Mouse (Mus musculus) hindbrain, postnatal 0 days (tissue): ENCODE measurements around the gene Lin7b. TPM values are rescaled to one million over a fixed set of nuclear protein-coding genes. Genes with fewer than 3 reads are reported as not detected.
"Not testable (repeated sequence)": the region's sequence is repeated elsewhere in the genome, so short reads cannot be mapped to it uniquely, and the experiment has no call there.

Source experiments
- ATAC-seq: fragments of 200-750 bp; cut with Nextera tagmentation; 2 replicates; pipeline ENCODE4 v1.8.0; 2017; ENCODE audit warnings: mild to moderate bottlenecking, moderate TSS enrichment, moderate library complexity
- DNase-seq: peaks from one replicate; pipeline ENCODE4 v3.0.0-alpha.2; 2015; ENCODE audit warnings: low spot score
- H3K27ac ChIP-seq: fragments of 300-500 bp; sonication (generic); 2 replicates; pipeline ENCODE4 v1.5.1; 2014; ENCODE audit warnings: mild to moderate bottlenecking
- H3K27me3 ChIP-seq: fragments of 300-500 bp; sonication (generic); 2 replicates; pipeline ENCODE4 v1.6.1; 2014; ENCODE audit warnings: low read length, mixed read lengths; ENCODE audit not compliant: insufficient read depth
- H3K36me3 ChIP-seq: fragments of 300-500 bp; sonication (generic); 2 replicates; pipeline ENCODE4 v1.6.1; 2014; ENCODE audit warnings: low read length, mixed read lengths; ENCODE audit not compliant: insufficient read depth
- H3K4me1 ChIP-seq: fragments of 300-500 bp; sonication (generic); 2 replicates; pipeline ENCODE4 v1.6.1; 2014; ENCODE audit warnings: antibody characterized with exemption, low read length, mixed read lengths; ENCODE audit not compliant: insufficient read depth
- H3K4me2 ChIP-seq: fragments of 300-500 bp; sonication (generic); 2 replicates; pipeline ENCODE4 v1.6.1; 2014; ENCODE audit warnings: low read depth, mild to moderate bottlenecking, low read length, moderate library complexity, mixed read lengths
- H3K4me3 ChIP-seq: fragments of 300-500 bp; sonication (generic); 2 replicates; pipeline ENCODE4 v1.5.1; 2014; ENCODE audit warnings: low read length
- H3K9ac ChIP-seq: fragments of 300-500 bp; sonication (generic); replicated peaks from 2 replicates; pipeline ENCODE4 v1.6.1; 2014; ENCODE audit warnings: mild to moderate bottlenecking, low read length, moderate library complexity, mixed read lengths
- H3K9me3 ChIP-seq: fragments of 300-500 bp; sonication (generic); 2 replicates; pipeline ENCODE4 v1.6.1; 2016; ENCODE audit warnings: low read length, mixed read lengths
- CTCF ChIP-seq: IDR thresholded peaks from 2 replicates; pipeline ENCODE4 v1.5.1; 2016; ENCODE audit warnings: antibody characterized with exemption, control low read depth, low read depth
- WGBS: fragments of 180-500 bp; shearing (Covaris S2); extraction: QIAGEN DNeasy Blood & Tissue Kit; methylation state at CpG from one replicate; pipeline ENCODE4 v1.1.7; 2014; 5-methylcytosine and 5-hydroxymethylcytosine counted together
- polyA plus RNA-seq: library from polyadenylated mRNA; unstranded; fragments of >200 nt; fragmentation: Nextera tagmentation; extraction: Ambion mirVana; gene quantifications from 2 replicates; pipeline ENCODE4 v1.2.1, GENCODE M21; 2015
- total RNA-seq: library from RNA; depleted of rRNA; stranded (reverse); fragments of >200 nt; gene quantifications from 2 replicates; pipeline ENCODE4 v1.2.3, GENCODE M21; 2014

Gene Lin7b
- total and polyA plus RNA-seq, 2 experiments from 2014 or later: 76.1 to 94.2 TPM

- WGBS: 5% methylated on average over 35 of the region's 35 CpGs
Observed at GRCm38 (mm10) chr7:45365742-45366651, 4.4 kb downstream of the Lin7b start.

DNA sequence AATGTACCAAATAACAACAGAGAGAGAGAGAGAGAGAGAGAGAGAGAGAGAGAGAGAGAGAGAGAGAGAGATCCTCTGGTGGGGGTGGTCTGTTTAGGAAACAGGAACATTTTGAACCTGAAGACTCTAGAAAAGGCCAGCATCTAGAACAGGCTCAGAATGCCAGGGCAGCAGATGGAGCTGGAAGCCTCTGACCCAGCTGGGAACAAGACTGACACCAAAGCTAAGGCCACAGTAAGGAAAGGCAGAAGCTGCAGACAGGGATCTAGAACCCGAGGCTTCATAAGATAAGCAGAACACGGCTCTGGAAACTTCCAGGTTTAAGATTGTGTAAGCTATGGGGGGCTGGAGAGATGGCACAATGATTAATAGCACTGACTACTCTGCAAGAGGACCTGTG is 6.4 kb downstream of the Lin7b start:
- Histone ChIP-seq H3K4me2 (no peak overlapping the region), H3K9ac (no peak overlapping the region), H3K9me3 (no peaks in the 10 kb centered on the region), H3K4me3 (no peak overlapping the region), H3K4me1 (peaks cover 11% of the 10 kb centered on the region), H3K36me3 (no peaks in the 10 kb centered on the region), H3K27me3 (no peaks in the 10 kb centered on the region), H3K27ac (no peak overlapping the region)
- DNase-seq (no peak), ATAC-seq (no peak)
- no peak for TF ChIP-seq CTCF
- 85% methylated on average over 2 of the region's 2 CpGs for WGBS

More at GRCm38 (mm10) chr7:45365742-45366651, 4.4 kb downstream of the Lin7b start:
- Histone ChIP-seq H3K9me3 (no peaks in the 10 kb centered on the region), H3K9ac (peak overlapping the region; percentile 96), H3K4me2 (peak overlapping the region; percentile 78), H3K4me3 (peak overlapping the region; percentile 85), H3K36me3 (no peaks in the 10 kb centered on the region), H3K27ac (peak overlapping the region; percentile 78), H3K27me3 (no peaks in the 10 kb centered on the region), H3K4me1 (peaks cover 15% of the 10 kb centered on the region)
- no peak for TF ChIP-seq CTCF
- DNase-seq (peak; percentile 51), ATAC-seq (no peak)

GRCm38 (mm10) chr7:45362801-45363200 is 7.6 kb downstream of the Lin7b start:
- 9% methylated on average over 13 of the region's 13 CpGs for WGBS
- peaks cover 1% of the 10 kb centered on the region; the same call in 1 of the 2 replicates for H3K36me3 ChIP-seq
- H3K4me3 ChIP-seq: no peak overlapping the region
- no peaks in the 10 kb centered on the region for H3K9me3 ChIP-seq
- no peak for TF ChIP-seq CTCF
- DNase-seq (peak; percentile 61), ATAC-seq (no peak)
- H3K27ac ChIP-seq: no peak overlapping the region
- H3K4me2 ChIP-seq: no peak overlapping the region
- no peak overlapping the region for H3K9ac ChIP-seq
- no peaks in the 10 kb centered on the region for H3K27me3 ChIP-seq
- H3K4me1 ChIP-seq: peaks cover 11% of the 10 kb centered on the region

DNA sequence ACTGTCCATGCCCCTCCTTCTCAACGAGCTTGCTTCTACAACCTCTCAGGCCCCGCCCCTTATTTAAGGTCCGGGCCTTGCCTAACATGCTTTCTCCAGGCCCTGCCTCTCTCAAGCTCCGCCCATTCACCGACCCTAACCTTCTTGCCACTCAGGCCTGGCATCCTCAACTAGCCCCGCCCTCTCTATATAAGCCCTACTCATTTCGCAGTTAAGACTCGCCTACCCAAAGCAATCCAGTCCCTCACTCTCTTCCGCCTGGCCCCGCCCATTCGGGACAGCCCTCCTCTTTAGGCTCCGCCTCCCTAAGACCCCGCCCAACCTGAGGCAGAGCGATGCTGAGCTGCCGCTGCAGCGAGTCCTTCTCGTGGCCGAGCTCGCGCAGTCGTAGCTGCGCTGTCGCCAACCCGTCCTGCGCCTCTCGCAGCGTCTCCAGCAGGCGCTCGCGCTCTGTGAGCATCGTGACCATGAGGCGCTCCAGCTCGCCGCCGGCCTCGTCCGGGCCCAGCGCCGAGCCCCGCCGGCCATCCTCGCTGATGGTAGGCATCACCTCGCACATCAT is 9.1 kb downstream of the Lin7b start:
- Histone ChIP-seq H3K4me3 (peak overlapping the region; percentile 46), H3K27me3 (no peaks in the 10 kb centered on the region), H3K27ac (peak overlapping the region; percentile 65; the same call in 1 of the 2 replicates), H3K4me2 (peak overlapping the region; percentile 68), H3K9ac (peak overlapping the region; percentile 65), H3K9me3 (no peaks in the 10 kb centered on the region), H3K36me3 (peaks cover 9% of the 10 kb centered on the region), H3K4me1 (peaks cover 11% of the 10 kb centered on the region)
- peak; percentile 93 for ATAC-seq
- no peak for TF ChIP-seq CTCF
- 1% methylated on average over 43 of the region's 43 CpGs for WGBS
- peak; percentile 95 for DNase-seq

DNA sequence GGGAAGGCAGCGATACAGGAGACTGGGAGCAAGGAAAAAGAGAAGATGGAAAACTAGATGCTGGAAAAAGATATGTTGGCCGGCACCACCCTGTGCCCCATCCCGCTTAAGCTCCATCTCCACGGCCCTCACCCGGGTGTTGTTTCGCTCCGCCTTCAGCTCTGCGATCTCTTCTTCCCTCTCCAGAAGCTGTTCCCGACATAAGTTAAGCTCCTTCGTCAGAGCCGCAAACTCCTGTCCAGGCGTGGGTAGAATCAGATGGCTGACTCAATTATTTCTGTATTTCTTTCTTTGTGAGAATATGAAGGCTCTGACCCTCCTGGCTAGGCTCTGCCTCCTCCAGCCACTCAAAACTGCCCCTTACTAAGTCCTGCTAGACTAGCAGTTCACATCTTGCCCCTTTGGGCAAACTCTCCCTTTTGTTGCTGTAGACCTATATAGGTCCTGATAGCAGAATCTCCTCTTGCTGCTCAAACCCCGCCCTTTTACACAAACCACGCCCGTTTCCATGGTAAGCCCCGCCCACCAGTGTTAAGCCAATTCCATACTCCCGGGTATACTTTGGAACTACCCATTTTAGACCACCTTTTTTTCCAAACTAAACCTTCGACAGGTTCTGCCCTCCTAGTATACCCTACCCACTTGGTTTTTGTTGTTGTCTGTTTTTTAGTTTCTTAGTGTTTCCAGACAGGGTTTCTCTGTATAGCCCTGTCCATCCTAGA is 9.8 kb downstream of the Lin7b start:
- no peak for DNase-seq
- Histone ChIP-seq H3K27ac (no peak overlapping the region), H3K4me1 (peaks cover 11% of the 10 kb centered on the region), H3K27me3 (no peaks in the 10 kb centered on the region), H3K4me2 (peak overlapping the region; percentile 68; the same call in 1 of the 2 replicates), H3K4me3 (peak overlapping the region; percentile 46; the same call in 1 of the 2 replicates), H3K9me3 (no peaks in the 10 kb centered on the region), H3K9ac (no peak overlapping the region), H3K36me3 (peaks cover 14% of the 10 kb centered on the region)
- WGBS: 61% methylated on average over 18 of the region's 18 CpGs
- no peak for TF ChIP-seq CTCF
- no peak; the same call in 1 of the 2 replicates for ATAC-seq

- H3K4me2 ChIP-seq, H3K9me3 ChIP-seq, DNase-seq, H3K27me3 ChIP-seq, H3K27ac ChIP-seq, H3K4me3 ChIP-seq, ATAC-seq, H3K9ac ChIP-seq, H3K4me1 ChIP-seq: not testable (repeated sequence)
- WGBS: 78% methylated on average over 10 of the region's 11 CpGs
- peaks cover 20% of the 10 kb centered on the region for H3K36me3 ChIP-seq
Observed at GRCm38 (mm10) chr7:45359081-45359480, 11.3 kb downstream of the Lin7b start.
